Mouse (Mus musculus): ENCODE data around the gene Usf3.

Usf3 gene

DNA sequence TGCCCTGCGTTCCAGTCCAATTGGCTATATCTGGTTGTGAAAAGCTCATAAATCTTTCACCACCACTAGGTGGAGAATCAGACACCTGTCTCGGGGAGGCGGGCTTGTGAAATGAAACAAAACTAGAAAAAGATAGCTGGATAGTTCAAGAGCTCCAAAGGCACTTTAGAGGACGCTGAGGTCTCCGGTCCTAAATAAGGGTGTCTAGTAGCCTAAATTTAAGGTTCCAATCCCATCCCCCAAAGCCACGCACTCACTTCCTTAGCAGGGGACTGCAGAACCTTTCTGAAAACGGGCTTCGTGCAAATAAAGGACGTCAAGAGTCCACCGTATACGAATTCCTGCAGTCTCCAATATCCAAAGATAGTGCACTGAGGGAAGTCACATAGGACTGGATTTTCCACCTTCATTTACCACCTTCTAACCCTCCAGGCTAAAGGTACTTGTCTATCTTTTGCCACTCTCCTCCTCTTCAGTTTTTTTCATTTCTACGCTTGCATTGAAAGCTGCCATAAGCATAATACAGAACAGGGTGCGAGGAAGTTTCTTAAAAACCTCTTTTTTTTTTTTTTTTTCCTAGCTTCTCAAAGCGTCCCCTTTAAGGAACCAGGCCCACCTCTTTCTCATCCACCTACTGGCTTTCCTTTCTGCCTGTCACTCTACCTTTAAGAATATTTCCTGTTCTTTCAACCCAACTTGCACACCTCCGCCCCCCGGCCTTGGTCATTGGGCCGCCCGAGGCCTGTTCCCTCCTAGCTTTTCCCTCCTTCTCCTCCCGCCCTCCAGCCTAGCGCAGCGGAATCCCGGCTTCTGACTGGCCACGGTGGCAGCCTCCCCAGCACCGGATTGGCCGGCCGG is 520 bp upstream of the Usf3 start:
- WGBS: under 1% methylated on average over 26 of the region's 26 CpGs

DNA sequence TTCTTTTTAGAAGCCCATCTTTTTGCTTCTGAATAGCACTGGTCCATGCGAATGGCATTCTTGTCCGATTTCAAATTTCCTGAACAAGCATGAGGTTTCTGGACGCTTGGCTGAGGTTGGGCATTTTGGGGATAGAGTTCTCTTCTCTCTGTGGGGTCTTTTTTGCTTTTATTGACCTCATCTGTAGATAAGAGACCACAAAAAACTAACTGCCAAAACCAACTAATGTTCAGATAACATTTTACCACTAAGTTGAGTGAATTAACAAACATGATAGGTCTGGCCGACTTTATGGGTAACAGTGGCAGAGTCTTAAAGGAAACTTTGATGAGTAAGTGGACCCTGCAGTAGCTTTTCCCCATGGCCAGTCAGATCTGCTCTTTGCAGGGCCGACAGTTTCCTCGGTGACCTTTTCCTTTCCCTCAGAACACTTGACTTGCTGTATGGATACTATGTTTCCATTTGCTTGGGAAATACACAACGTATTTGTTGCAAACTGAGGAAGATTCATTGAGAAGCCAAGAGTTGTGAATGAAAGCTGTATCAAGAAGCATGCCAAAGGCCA is 1.0 kb downstream of the Usf3 start:
- 12% methylated on average over 7 of the region's 7 CpGs for WGBS

DNA sequence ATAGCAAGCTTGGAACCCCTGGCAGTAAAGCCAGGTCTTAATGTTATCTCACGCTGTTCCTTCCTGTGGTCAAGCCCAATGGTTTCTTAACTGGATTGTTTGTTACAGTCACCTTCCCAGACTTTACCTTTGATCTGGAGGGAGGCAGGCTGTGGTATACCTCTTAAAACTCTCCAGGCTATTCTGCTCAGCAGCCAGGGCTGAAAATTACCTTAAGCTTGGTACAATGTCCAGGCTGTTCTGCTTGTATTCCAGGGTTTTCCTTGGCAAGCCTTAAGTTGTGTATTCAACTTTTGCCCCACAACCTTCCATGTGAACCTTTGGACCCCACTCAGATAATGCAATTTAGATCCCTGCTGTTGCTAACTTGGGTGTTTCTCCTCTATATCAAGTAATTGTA is 2.0 kb downstream of the Usf3 start:
- WGBS: 84% methylated on average over 1 of the region's 1 CpGs

DNA sequence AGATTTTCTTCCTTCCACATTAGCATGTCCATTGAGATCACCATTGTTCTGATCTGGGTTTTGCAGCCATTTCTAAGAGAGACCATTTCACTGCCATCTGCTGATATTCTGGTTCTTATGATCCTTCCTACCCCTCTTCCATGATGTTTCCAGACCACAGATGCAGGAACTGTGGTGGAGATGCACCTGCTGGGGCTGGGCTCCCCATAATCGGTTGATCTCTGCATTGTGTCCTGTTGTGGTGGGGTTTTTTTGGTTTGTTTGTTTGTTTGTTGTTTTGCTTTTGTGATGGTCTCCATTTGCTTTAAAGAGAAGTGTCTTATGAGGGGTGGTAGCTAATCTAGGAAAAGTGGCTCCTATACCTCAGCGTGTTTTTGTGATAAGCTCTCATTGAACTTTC is 3.5 kb downstream of the Usf3 start:
- 99% methylated on average over 2 of the region's 2 CpGs for WGBS

DNA sequence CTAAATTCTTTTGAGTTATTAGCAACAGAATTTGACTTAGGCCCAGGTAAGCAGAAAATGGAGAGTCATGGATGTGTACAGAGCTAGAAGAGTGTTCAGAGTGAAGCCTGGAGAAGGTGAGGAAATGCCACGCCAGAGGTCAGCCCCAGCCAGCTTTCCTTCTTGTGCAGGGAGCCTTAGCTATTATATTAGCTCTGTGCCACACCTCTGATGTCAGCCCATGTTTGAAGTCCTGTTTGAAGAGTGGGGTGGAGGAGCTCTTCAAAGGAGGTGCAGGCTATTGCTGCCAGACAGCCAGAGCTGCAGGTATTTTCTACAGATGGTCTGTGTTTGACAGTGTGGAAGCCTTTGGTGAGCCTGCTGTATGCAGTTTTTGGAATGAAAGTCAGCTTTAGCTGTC is 5.5 kb downstream of the Usf3 start:
- WGBS: 71% methylated on average over 1 of the region's 1 CpGs

DNA sequence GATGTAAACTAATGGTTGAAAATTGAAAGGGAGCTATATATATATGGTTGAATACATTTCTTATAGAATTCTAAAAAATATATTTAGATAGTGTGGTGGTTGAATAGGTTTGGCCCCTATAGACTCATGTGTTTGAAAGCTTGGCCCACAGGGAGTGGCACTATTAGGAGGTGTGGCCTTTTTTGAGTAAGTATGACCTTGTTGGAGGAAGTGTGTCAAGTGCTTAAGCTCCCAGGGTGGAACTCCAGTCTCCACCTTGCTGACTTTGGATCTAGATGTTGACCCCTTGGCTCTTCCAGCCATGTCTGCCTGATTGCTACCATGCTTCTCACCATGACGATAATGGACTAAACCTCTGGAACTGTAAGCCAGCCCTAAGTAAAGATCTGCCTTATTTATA is 9.6 kb downstream of the Usf3 start:
- WGBS: 92% methylated on average over 1 of the region's 1 CpGs

DNA sequence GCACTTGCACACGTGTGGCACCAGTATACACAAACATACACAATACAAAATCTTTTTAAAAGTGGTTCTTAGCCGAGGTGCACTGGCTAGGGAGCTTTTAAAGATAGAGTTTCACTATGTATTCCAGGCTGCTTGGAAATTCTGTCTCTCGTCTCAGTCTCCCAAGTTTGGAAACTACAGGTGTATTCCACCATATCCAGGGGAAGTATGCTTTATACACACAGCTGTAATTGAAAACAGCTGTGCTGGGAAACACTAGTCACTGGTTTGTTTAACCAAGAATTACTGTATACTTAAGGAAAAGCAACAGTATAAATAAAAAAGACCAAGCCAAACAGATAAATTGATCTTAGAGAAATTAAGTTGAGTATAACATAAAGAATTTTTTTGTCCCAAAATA is 11.7 kb downstream of the Usf3 start:
- WGBS: 87% methylated on average over 3 of the region's 3 CpGs

DNA sequence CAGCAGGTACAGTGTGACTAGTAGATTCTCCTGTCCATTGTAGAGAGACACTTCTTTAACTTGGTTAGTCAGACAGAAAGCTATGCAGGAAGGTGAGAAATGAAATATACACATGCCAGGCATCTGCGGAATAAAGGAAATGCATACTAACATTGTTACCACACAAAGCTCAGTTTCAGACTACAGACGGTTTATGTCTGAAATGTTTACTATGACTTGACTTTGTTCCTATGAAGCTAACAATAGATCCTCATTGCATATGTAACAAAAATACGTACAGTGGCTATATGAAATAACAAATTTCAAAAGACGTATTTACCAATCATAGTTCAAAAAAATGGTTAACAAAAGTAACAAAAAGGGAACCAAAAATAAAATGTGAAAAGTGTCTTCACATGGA is 14.1 kb downstream of the Usf3 start:
- 84% methylated on average over 4 of the region's 4 CpGs for whole genome bisulfite sequencing

DNA sequence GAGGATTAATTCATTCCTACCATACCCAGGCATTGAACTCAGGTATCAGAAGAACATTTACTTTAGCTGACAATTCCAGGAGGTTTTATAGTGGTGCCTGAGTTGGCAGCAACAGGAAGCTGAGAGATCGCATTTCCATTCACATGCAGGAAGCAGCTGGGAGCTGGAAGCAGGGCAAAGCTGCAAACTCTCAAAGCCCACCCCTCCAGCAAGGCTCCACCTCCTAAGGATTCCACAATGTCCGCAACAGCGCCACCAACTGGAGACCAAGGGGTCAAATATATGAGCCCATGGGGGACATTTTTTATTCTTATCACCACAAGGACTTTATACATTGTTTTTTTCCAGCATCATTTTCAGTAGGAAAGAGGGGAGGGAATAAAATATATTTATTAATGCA is 15.7 kb downstream of the Usf3 start:
- WGBS: 84% methylated on average over 3 of the region's 3 CpGs

DNA sequence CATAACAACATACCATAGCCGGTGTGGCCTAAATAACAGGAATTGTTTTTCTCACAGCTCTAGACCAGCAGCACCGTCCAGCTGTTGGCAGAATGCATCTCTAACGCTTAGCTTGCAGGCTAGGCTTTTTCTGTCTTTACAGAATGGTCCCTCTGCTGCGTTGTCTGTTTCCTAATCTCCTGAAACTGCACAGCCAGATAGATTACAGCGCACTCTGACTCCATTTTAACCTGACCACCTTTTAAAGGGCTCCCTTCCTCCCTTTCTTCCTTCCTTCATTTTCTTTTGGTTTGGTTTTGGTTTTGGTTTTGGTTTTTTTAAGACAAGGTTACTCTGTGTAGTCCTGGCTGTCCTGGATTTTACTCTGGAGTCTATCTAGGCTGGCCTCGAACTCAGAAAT is 17.0 kb downstream of the Usf3 start:
- 63% methylated on average over 6 of the region's 6 CpGs for WGBS

DNA sequence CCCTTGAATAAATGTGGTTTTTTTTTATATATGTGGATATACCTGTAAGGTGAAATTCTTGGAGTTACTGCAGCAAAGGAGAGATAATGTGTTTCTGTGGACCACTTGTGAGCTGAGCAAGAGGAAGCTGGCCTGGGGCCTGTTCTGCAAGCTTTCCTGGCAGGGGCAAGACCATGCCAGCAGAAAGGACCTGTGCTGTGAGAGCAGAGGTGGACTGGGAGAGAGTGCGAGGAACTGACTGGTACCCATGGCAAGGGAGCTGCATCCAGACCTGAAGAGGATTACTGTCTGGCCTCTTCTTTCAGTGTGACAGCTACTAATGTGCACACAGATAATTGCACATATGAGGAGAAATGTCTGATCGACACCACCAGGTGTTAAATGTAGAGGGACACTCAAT is 17.9 kb downstream of the Usf3 start:
- 82% methylated on average over 2 of the region's 2 CpGs for WGBS

DNA sequence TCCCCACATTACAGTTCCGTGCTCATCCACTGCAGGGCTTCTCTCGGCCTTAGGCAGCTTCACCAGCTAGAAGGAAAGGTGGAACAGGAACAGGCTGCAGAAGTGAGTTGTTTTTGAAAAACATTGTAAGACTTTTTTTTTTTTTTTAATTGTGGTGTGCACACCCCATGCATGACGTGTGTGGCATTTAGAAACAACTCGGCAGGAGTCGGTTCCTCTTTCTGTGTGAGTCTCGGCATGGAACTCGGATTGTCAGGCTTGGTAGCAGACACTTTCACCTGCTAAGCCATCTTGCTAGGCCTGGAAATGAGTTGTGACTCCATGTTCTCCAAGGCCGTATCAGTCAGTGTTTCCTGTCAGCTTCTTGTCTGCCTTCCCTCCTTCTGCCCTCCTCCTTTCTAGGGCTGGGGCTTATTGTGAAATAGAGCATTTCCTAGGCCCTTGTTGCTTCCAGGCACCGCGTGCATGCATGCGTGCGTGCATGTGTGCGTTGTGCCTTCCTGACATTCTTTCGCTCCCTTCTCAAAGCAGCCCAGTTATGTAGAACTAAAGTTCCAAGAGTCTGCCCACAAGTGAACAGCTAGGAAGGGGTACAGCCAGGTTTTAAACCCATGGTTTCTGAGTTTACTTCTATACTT is 26.1 kb downstream of the Usf3 start:
- WGBS: 83% methylated on average over 14 of the region's 14 CpGs

DNA sequence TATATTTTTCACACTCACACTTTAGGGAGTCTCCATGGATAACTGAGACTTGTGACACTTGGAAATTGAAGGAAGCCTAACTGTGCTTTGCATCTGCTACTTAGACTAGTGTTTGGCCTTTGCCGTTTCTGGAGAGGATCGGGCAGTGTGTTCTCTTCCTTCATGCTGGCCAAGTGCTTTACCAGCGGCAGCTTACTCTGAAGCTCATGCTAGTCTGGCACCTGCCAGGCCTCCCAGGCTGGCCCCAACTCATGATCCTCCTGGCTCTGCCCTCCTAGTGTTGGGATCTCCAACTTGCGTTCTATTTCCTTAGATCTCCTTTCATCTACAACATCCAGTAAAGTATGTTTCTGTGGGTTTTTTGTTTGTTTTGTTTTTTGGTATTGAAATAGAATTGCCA is 27.1 kb downstream of the Usf3 start:
- 85% methylated on average over 4 of the region's 4 CpGs for WGBS

DNA sequence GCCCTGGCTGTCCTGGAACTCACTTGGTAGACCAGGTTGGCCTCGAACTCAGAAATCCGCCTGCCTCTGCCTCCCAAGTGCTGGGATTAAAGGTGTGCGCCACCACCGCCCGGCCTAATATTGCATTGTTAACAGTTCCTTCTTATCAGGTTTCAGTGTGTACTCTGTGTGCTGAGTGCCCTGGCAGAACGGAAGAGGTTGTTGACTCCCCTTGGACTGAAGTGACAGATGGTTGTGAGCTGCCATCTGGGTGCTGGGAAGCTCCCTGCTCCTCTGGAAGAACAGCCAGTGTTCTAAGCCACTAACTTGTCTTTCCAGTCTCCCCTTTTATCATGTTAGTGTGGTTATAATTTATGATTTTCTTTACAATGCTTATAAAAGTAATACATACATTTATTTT is 31.3 kb downstream of the Usf3 start:
- 86% methylated on average over 6 of the region's 6 CpGs for WGBS

DNA sequence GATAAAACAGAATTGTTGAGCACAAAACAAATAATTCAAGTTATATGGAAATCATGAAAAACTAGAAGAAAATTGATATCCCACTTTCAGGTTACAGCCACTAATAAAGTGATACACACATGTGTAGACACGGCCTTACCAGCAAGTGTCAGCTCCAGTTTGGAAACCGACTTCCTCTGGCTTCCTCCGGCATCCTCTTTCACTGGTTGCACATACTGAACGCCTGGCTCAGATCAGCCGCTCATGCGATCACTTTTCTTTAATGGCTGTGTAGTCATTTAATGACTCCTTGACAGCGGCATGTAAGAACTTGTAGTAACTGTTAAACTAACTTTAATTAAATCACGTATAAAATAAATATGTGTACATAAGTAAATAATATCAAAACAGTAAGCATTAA is 32.9 kb downstream of the Usf3 start:
- WGBS: 91% methylated on average over 8 of the region's 8 CpGs

DNA sequence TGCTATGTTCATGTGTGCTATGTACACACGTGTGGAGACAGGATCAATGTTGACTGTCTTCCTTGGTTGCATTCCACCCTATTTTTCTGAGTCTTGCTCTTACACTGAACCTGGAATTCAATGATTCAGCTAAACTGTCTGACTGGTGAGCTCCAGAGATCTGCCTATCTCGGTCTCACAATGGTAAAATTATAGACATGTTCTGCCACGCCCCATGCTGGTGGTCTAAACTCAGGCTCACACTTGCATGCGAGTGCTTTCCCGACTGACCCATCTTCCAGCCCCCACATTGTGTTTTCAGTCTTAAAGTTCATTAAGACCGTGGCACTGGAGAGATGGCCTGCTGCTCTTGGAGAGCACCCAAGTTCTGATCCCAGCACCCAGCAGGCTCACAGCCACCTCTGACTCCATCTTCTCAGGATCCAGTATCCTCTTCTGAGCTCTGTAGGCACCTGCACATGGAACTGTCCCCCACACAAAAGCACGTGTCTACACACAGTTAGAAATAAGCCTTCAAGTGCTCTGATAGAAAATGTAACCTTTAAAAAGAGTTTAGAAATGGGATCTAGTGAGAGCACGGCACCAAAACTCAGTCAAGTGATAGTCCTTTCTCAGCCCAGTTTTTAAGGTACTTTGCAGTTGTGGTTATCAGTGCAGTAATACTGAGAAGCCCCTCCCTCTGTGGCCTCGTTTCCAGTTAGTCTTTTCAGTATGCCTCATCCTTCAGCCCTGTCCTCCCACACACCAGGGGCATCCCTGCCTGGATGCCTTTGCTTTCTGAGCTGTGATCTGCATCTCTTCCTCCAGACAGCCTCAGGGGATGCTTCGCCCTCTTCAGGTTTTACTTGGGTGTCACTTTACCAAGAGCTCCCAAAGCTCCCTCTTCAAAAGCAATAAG is 37.4 kb downstream of the Usf3 start:
- WGBS: 64% methylated on average over 10 of the region's 10 CpGs

DNA sequence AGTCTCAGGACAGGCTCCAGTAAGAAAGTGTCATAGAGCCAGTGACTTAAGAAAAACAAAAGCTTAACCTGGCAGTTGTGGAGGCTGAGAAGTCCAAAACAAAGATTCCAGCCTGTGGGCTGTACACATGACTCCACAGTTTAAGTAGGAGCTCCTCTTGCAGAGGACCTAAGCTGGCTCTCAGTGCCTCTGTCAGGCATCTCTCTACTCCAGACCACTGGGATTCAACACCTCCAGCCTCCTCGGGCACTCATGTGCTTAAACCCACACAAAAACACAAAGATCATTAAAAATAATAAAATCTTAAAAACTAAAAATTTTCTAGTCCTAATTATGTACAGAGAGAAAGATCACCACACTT is 38.0 kb downstream of the Usf3 start:
- WGBS: 91% methylated on average over 1 of the region's 1 CpGs

DNA sequence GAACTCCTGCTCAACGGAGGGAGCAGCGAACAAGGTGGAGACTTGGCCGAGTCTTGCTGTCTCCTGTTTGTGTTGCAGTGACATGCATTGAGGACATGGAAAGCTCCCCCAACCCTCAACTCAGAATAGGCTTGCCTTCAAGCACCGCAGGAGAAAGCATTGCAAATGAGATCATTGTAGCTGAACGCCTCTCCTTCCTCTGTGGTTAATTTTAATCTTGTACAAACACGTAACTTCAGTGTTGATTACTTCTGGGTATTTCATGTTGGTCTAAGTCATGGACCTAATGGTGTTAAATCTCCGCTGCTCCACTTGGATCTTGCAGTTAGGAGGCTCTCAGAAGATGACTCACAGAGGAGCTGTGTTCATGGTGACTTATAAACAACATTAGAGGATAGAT is 39.7 kb downstream of the Usf3 start:
- WGBS: 77% methylated on average over 7 of the region's 7 CpGs

DNA sequence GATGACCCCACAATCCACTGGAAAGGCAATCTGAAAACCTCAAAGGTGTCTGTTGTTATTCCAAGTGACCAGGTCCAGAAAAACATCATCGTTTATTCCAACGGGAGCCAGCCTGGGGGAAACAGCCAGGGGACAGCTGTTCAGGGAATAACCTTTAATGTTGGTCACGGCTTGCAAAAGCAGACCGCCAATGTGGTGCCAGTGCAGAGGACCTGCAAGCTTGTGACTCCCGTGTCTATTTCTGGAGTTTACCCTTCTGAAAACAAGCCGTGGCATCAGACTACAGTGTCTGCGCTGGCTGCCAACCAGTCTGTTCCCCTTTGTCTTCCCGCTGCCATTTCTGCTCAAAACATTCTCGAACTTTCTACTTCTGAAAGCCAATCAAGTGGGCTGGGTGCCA is 42.5 kb downstream of the Usf3 start:
- WGBS: 87% methylated on average over 9 of the region's 9 CpGs

DNA sequence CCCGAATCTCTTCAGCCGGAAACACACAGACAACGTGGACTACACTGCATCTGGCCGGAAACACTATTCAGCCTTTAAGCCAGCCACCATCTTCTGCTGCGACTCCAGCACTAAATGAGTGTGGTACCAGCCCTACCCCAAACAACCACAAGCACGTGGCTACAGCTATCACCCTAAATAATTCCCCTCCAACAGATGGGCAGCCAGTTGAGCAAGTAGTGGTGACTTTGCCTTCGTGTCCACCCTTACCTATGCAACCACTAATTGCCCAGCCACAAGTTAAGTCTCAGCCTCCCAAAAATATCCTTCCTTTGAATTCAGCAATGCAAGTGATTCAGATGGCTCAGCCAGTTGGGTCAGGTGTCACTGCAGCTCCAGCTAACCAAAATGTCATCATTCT is 43.4 kb downstream of the Usf3 start:
- 96% methylated on average over 7 of the region's 7 CpGs for WGBS

DNA sequence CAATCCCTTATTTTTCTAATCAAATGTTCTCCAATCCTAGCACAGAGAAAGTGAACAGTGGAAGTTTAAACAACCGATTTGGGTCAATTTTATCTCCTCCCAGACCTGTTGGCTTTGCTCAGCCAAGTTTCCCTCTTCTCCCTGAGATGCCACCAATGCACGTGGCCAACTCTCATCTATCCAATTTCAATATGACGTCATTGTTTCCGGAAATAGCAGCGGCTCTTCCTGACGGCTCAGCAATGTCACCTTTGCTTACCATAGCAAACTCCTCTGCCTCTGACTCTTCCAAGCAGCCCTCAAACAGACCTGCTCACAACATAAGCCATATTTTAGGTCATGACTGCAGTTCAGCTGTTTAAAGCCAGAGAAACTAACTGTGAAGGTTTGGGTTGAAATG is 48.4 kb downstream of the Usf3 start:
- WGBS: 56% methylated on average over 6 of the region's 6 CpGs

DNA sequence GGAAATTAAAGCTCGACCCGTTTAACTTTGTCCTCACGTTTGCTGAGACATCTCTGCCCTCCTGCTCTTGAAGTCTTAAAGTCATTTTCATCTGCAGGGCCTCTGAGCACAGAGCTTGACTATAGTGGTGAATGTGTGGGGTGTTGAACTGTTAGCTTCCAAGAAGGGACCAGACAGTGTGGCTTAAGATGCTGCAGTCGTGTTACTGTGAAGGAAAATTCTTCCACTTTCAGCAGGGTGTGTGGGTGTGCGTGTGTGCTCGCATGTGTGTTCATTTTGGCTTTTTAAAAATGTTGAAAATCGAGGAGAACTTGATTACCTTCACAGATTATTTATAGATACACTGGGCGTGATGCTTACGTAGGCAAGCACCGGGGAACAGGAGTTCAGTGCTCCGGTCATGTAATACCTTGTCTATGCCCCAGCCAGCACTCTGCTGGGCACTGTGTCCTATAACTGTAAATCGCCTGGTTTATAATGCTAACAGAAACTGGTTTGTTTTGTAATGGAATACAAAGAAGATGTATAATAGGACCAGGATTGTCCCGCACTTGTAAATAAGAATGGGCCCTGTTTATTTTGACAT is 53.8 kb downstream of the Usf3 start:
- 55% methylated on average over 13 of the region's 13 CpGs for WGBS
